Mouse (Mus musculus) effector memory CD4-positive, alpha-beta T cell, adult 5 months (primary cell): Measurements from ENCODE around the gene Ctdsp2. TPM values are rescaled to one million over a fixed set of nuclear protein-coding genes. Genes with fewer than 3 reads are reported as not detected.

ENCODE experiments used
- polyA plus RNA-seq: library from polyadenylated mRNA; unstranded; fragments of 100-300 nt; shearing (Covaris generic); gene quantifications from one replicate; pipeline ENCODE4 v1.2.1, GENCODE M21; 2017

Ctdsp2 gene
- polyA plus RNA-seq: 39.4 TPM

GRCm38 (mm10) chr10:126978277-126978994 lies at the start of gene Ctdsp2:
Ctdsp2 (plus strand) TSS chr10:126978717.

GRCm38 (mm10) chr10:127000529-127000928 lies 22.0 kb downstream of the Ctdsp2 start, which contains the start of gene Avil:
Avil (plus strand) TSS chr10:127000709.

DNA sequence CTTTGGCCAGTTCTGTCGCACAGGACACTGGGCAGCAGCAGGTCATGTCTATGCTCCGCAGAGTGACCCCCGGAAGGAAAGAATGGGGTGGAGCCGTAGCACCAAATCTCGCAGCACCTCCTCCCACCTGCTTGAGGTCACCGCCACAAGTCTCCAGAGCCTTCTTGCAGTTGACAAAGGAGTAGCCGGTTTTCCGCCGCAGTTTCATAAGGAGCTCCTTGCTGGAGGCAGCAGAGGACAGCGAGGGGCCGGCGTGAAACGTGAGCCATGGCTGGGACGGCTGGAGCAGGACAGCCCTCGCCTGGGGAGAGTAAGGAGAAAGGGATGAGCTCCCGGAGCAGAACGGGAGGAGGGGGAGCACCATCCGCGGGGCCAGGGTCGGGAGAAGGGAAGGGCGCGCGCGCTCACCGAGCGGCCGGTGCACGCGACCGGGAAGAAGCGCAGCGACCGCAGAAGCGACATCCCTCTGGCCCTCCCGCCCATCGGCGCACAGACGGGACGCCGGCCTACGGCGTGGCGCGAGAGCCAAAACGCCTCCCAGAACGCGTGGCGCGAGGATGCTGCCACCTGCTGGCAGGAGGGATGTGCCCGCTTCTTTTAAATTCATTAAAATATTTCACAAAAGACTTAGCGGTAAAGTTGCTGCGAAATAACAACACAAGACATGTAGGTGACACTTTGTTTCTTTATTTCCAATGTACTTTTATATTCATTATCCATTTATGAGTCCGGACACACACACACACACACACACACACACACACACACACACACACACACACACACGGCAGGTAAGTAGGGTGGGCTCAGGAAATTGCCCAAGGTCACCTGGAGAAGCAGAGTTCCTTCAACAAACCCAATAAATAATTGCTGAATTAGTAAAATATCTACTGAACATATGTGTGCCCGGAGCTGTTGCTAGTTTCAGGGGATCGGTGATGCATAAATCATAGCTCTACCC lies 52.1 kb downstream of the Ctdsp2 start, which contains the start of gene Tsfm:
TSS of gene Tsfm (minus strand) at position 505 of the 961 bp plus-strand sequence.

GRCm38 (mm10) chr10:127041274-127041766 lies 62.8 kb downstream of the Ctdsp2 start, which contains the start of the genes Mettl1 and Eef1akmt3:
Mettl1 (plus strand) TSS chr10:127041414.
Eef1akmt3 (minus strand) TSS chr10:127041513.

GRCm38 (mm10) chr10:127047954-127048353 lies 69.4 kb downstream of the Ctdsp2 start, which contains the start of gene Cyp27b1:
Cyp27b1 (plus strand) TSS chr10:127048250.

Other genes starting within 250 kb of the Ctdsp2 start
- 7.3 TPM for gene Atp23, start 77.4 kb upstream of the Ctdsp2 start, polyA plus RNA-seq
- gene Avil, start 22.0 kb downstream of the Ctdsp2 start, polyA plus RNA-seq: 0.37 TPM
- gene Tsfm, start 52.1 kb downstream of the Ctdsp2 start, polyA plus RNA-seq: 21.6 TPM
- 12.8 TPM for gene Mettl1, start 62.7 kb downstream of the Ctdsp2 start, polyA plus RNA-seq
- 0.41 TPM for gene Eef1akmt3, start 62.8 kb downstream of the Ctdsp2 start, polyA plus RNA-seq
- not detected for gene Cyp27b1, start 69.5 kb downstream of the Ctdsp2 start, polyA plus RNA-seq
- gene March9, start 81.5 kb downstream of the Ctdsp2 start, polyA plus RNA-seq: 1.2 TPM
- gene Cdk4, start 84.8 kb downstream of the Ctdsp2 start, polyA plus RNA-seq: 125 TPM
- 110 TPM for gene Tspan31, start 91.5 kb downstream of the Ctdsp2 start, polyA plus RNA-seq
- gene Agap2, start 96.6 kb downstream of the Ctdsp2 start, polyA plus RNA-seq: 19.0 TPM
- gene Os9, start 142.4 kb downstream of the Ctdsp2 start, polyA plus RNA-seq: 154 TPM
- gene B4galnt1, start 186.5 kb downstream of the Ctdsp2 start, polyA plus RNA-seq: 677 TPM
- gene Slc26a10, start 201.9 kb downstream of the Ctdsp2 start, polyA plus RNA-seq: 11.0 TPM
- gene Arhgef25, start 211.4 kb downstream of the Ctdsp2 start, polyA plus RNA-seq: not detected
- 109 TPM for gene Dtx3, start 217.0 kb downstream of the Ctdsp2 start, polyA plus RNA-seq
- gene Pip4k2c, start 232.9 kb downstream of the Ctdsp2 start, polyA plus RNA-seq: 28.9 TPM